Mouse (Mus musculus) kidney, adult 18-20 months (tissue): ENCODE results near the gene Ctcfl.
A peak's percentile ranks its signal among the peaks of the same experiment; 100 is the strongest.
"Not testable (repeated sequence)": the region's sequence is repeated elsewhere in the genome, so short reads cannot be mapped to it uniquely, and the experiment has no call there.

ENCODE experiments used
- DNase-seq: peaks from one replicate; pipeline ENCODE4 v3.0.0; 2021

Gene Ctcfl

DNA sequence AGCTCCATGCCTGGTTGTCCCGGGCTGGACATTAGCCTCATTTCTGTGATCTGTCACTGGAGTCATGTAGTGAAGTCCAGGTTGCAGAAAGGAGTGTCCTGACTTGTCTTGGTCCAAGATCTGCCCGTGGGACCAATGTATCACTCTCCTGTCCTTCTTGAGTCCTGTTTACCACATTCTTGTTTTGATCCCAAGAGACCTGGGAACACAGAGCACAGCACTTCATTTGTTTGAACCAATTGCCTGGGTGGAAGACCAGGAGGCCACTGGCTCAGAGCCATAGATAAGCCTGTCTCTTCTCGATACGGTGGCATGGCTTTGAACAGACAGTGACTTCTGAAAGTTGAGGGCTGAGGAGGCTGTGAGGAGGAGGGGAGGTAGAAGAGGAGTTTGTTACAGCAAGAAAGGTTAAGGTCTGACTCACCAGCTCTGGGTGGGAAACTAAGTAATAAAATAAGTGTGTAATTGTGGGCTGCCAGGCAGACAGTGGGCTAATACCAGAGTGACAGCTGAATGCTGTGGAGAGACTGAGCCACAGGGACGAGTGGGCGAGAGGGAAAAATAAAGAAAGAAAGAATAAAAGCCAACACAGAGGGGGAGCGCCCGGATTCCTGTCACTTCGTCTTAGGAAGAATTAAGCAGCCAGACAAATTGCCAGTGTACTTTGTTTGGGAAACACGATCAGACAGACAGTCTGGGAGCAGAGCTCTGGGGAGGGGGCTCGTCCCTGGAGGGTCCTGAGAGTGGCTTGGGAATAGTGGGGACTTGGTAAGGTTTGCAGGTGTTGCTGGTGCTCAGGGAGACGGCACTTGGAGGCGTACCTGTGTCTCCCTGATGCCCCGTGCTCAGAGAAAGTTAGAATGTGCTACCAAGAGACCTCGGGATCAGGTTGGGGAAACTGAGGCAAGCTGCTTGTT is 19.3 kb upstream of the Ctcfl start:
- no peak for DNase-seq

DNA sequence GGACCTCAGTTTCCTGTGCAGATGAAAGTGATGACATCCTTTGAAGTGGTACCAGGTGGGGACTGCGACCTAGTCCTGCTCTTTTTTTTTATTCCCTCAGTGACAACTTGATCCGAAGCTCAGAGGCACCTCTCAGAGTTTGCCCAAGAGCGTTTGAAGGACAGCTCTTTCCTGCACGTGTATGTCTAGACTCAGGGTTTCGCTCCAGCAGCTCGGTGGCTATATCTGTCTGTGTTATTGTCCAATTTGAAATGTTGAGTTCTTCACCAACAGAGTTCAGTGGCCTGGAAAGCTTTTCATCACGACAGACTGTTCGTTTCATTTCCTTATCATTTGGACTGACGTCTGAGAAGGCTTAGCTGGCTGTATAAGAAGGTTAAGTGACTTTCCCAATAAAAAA is 15.4 kb upstream of the Ctcfl start:
- no peak for DNase-seq

DNA sequence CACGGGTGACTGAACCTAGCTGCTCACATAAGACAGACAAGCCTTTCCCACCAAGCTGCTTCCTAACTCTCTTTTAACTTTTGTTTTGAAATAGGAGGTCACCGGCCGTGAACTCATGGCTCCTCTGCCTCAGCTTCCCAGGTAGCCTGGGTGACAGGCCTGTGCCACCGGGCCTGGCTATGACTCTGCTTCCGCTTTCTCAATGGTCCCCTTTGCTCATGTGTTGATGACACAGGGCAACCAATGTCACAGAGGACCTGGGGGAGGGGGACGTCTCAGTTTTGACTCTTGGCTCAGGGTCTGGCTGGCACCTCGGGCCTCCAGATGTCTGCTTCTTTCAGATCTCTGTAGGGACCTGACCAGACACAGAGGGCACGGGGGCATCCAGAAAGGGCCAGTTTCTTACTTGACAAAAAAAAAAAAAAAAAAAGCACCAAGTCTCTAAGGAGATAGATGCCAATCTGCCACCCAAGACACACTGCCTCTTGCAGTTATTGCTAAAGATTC is 13.5 kb upstream of the Ctcfl start:
- no peak for DNase-seq

DNA sequence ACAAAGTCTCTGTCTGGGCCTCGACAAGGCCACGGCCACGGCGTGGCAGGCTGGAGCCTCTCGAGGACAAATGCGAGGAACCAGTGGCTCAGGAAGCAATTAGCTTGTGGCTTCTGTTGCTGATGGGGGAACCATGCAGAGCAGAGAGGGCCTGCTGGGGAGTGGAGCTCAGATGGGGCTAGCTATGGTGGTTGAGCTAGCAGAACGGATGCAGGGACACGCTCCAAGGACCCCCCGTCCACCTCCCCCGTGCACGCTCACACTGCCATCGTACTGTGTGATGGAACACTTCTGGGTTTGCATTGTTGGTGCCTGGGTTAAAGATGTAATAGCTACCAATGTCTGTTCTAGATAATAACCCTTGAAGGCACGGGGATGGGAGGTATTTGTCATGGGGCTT is 12.9 kb upstream of the Ctcfl start:
- no peak for DNase-seq

DNA sequence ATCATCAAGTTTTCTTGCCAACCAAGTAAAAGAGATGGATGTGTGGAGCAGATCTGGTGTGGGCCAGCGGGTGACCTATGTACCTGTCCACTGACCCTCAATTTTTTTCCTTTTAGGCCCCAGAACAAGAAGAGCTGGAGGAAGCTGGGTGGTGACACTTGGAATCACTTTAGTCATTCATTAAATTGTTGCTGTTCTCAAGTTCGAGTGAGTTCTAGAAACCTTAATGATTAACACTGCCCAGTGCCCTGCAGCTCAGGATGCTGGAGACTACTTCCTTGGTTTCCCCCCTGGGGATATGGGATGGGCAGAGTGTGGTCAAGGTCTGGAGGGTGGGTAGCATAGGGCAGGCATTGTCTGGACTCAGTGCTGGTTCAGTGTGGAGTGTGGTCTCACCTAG is 9.8 kb upstream of the Ctcfl start:
- peak; percentile 58 for DNase-seq

DNA sequence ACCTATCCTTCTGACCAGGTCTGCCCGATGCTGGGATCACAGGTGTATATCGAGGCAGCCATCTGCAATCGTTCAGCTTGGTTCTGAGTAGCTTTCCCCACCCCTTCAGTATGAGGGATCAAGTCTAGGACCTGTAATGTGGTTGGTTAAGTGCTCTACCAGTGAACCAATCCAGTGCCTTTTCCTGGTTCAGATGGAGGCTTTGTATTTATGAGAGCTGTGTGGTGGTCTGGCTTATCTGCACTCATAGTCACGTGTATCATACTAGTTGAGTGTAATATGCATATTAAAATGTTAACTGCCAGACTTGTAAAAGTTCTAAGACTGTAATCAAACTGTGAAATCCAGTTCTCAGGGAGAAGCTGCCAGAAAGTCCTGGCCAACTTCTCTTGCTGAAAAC is 7.1 kb upstream of the Ctcfl start:
- DNase-seq: no peak

DNA sequence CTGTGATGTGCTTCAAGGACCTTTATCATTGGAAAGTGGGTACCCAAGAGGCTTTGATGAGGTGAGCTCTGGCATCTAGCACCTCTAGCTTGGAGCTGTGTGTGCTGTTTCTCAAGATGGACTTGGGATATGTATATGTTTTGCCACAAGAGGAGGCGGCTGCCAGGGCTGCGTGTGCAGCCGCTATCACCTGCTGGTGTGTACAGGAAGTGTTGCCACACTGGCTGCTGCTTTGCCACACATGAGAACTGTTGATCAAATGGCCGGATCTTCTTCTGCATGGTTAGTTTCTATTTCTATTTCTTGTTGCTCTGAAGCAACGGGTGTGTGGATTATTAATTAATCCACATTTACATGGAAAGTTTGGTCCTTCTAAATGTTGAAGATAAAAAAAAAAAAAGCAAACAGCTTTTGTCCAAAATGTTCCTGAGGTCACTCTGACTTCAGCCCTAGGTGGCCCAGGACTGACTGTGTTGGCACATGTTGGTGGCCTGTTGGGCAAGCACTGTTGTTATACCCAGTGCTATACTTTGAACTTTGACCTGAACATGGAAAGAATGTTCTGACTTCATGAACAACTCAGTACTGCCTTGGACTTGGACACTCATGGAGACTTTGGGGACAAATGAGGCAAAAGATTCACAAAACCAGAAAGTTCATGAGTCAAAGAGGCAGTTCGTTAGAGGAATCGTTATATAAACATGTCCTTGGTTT is 4.9 kb upstream of the Ctcfl start:
- DNase-seq: no peak

DNA sequence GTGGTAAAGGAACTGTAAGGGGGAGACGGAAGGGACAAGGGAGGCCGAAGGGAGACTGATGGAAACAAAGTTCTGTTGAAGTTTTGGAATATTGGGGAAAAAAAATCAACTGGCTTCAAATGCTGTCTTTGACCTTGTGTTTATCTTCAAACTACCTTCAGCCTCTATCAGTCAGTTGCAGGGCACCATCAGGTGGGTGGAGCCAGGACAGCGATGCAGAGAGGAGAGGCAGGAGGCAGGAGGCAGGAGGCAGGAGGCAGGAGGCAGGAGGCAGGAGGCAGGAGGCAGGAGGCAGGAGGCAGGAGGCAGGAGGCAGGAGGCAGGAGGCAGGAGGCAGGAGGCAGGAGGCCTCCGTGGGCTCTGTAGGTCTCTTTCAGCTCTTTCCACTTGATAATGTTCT is 792 bp upstream of the Ctcfl start:
- DNase-seq: not testable (repeated sequence)

DNA sequence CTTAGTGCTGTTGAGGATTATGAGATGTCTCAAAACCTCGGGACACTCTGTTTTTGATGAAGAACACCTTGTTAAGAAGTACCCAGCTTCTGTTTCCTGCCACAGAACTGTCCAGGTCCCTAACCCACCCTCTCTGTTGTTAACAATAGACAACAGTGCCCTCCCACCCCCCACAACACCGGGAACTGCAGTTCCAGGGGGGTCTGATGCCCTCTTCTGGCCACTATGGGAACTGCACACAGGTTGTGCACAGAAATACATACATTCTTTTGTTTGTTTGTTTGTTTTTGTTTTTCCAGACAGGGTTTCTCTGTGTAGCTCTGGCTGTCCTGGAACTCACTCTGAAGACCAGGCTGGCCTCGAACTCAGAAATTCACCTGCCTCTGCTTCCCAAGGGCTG is 5.5 kb downstream of the Ctcfl start:
- DNase-seq: not testable (repeated sequence)

DNA sequence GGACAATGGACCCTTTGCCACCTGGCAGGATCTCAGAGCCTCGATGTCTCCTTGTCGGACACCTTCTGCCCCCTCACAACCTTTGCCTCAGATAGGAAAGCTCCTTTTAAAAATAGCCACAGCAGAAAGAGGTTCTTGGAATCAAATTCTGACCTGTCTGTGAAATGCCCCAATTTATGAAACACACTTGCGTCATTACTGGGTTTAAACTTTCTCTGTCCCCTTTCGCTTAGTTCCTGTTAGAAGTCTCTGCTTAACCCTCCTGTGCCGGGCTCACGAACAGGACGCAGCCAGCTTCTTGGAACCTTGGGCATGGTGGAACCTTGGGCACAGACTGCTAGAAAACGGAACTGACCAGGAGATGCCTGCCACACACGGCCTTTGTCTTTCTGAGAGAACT is 8.8 kb downstream of the Ctcfl start:
- DNase-seq: no peak

DNA sequence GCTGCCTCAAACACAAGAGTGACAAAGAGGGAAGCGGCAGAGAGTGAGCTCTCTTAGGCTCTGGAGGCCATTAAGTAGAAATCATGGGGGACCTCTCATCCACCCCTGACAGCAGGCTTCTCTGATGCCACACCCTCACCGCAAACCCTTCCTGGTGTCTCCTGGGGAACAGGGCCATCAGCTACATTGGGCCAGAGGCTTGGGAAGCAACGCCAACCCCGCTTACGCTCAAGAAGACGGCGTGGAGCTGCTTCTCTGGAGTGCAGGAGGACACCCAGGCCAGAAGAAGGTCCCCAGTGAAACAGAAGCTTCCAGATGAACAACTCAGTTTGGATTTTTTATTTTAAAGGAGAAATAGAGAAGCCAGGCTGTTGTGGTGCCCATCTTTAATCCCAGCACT is 9.8 kb downstream of the Ctcfl start:
- no peak for DNase-seq

DNA sequence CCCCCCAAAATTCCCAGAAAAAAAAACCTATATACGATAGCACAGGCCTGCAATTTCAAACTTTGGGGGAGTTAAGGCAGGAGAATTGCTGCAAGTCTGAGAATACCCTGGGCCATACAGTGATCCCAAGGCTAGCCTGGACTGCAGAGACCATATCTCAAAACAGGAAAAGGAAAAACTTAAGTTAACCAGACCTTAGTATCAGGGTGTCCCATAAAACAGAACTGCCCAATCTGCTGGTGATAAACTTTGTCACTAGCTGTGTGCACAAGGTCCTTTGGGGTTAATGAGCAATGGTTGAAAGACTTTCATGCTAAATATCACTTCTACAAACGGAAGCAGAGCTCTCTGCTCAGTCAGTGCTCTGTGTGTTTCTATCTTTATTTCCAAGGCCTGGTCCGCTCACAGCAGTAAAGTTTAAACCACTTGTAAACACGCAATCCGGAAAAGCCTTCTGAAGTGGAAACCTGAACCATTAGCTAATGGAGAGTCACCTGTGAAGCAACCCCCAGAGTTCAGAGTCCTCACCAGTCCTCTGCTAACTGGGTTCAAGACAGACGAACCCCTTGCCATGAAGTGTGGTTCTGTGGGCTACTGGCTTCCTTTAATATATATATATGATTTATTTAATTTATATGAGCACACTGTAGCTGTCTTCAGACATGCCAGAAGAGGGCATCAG is 10.7 kb downstream of the Ctcfl start:
- DNase-seq: peak; percentile 15

DNA sequence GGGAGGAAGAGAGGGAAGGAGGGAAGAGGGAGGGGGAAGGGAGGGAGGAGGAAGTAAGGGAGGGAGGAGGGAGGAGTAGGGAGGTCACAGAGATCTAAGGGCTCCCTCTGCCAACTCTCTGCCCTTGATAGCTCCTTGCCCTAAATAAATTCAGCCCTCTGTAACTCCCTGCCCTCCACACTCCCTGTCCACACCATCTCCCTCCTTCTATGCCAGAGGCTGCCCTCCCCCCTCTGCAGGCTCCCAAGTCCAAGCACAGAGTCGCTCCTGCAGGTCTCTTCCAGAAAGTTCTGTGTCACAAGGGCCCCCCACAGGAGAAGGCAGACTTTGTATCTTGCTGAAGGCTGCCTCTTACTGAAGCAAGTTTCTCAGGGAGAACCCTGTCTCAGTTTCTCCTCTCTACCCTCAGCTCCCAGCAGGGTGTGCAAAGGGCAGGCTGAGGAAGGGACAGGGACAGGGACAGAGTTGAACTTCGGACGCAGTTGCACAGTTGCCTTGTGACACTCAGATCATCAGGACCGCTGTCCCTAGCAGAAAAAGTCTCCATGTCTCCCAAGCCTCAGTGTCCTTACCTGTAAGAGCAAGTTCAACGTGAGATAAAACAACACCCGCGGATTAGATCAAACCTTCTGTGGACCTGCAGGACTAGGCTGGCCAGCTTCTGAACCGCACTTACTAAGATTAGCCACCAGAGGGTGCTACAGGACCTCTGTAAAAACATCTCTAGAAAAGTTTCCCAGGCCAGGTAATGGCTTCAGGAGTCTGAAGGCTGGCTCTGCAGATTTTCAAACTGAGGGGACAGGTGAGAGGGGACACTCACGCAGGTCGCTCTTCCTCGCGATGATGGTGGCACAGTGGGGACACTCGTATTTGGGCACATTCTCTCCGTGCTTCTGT is 12.2 kb downstream of the Ctcfl start:
- DNase-seq: peak; percentile 81

DNA sequence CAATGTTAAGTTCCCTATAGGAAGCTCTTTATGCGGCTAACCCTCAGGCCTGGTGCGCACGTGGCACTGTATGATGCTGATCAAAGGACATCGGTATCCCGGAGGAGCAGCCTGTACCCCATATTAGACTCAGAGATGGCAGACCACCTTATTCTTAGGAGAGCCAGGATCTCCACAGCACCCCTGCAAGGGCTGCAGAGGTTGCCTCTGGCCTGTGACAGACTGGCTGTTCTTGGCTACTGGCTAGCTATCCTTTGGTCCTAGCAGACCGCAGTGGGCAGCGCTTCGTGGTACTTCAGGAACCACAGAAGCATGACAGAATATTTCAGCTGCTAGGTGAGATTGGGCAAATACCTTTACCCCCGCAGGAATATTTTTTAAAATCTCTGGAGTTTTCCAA is 12.9 kb downstream of the Ctcfl start:
- DNase-seq: no peak

DNA sequence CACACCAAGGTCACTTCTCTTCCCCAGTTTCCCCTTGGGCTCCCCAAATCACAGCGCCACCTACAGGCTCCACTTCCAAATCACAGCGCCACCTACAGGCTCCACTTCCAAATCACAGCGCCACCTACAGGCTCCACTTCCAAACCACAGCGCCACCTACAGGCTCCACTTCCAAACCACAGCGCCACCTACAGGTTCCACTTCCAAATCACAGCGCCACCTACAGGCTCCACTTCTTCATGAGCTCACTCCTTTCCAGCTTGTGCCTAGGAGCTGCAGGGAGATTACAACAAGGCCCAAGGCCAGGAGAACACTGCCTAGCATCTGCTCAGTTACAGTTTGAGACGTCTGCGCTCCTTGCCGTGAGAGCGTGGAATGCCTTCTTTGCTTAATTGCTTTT is 22.0 kb downstream of the Ctcfl start:
- DNase-seq: not testable (repeated sequence)

DNA sequence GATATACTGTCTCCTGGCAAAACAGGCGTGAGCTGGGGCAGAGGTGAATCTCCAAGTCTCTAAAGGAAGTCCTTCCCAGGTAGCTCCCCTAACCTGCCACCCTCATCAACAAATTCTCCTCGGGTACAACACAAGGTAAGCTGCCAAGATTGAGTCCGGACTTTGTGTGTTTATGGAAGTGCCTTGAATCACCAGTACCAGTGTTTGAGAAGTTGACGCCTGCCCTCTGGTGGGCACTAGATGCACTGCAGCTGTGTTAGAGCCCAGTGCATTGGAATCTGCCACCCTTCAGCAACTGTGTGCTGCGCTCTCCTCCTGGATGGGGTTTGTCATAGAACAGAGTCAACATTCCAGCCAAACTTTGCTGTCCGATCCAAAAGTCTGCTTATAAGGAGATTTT is 29.9 kb downstream of the Ctcfl start:
- DNase-seq: peak; percentile 89

DNA sequence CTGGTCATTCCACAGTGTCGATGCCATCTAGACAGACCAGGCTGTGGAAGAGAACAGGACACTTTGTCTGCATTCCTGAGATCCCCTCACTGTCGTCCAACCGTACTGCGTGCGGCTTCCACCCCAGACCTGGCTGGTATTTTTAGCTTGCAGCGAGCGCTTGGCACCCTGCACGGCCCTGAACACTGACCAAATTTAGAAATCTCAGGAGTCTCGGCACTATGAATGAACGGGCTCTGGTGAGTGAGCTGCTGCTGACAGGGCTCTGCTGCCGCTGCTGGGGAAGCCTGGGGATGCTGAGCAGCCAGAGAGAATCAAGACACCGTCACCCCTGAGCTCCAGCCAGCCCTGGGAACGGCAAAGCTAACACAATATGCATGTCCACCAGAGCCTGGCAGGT is 31.9 kb downstream of the Ctcfl start:
- DNase-seq: no peak

DNA sequence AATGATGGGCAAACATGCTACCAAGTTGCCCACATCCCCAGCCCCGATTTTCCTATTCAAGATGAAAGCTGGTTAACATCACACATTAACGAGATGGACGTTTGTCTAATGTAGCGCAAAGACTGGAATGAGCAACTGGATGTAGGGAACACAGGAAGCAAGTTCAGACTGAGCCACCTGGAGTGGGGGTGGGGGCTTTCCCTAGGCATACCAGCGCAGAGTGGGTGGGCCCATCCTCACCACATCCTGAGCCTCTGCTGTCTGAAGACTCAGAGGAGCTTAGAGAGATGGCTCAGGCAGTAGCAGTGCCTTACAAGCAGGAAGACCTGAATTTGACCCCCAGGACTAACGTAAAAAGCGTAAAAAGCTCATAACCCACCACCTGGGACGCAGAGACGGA is 33.6 kb downstream of the Ctcfl start:
- no peak for DNase-seq

DNA sequence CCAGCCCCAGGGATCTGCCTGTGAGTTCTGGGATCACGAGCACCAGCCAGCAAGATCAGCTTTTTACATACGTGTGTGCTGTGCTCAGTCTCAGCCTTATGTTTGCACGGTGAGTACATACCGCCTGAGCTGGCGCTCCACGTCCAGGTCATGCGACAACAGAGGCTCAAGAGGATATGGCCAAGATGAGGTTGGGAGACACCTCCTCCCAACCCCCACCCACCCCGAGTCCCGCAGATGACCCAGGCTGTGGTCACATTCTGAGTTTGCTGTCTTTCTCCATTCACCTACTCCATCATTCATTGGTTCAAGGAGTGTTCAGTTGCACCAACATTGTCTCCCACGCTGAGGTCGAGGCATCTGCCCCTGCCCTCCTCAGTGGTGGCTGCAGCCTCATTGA is 34.5 kb downstream of the Ctcfl start:
- no peak for DNase-seq

DNA sequence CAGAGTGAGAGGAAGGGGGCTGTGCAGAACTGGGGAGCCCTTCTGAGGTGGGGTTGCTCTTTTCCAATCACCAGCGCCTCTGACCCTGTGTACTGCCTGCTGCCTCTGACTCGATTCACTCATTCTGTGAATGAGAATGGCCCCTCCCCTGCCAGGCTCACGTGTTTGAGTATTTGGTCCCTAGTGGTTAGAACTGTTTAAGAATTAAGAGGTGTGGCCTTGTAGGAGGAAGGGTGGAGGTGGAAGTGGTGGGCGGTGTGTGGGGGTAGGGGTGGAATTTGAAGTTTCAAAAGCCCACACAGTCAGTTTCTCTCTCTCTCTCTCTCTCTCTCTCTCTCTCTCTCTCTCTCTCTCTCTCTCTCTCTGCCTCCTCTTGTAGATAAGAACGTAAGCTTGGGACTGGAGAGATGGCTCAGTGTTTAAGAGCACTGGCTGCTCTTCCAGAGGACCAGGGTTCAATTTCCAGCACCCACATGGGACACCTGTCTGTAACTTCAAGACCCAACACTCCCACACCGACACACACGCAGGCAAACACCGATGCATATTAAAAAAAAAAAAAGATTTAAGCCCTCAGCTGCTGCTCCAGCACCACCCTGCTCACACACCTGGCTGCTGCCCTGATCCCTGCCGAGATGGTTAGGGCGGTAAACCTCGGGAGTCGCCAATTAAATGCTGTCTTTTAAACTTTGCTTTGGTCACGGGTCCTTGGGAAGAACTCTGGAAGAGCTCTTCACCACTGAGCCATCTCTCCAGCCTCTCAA is 35.4 kb downstream of the Ctcfl start:
- DNase-seq: no peak

DNA sequence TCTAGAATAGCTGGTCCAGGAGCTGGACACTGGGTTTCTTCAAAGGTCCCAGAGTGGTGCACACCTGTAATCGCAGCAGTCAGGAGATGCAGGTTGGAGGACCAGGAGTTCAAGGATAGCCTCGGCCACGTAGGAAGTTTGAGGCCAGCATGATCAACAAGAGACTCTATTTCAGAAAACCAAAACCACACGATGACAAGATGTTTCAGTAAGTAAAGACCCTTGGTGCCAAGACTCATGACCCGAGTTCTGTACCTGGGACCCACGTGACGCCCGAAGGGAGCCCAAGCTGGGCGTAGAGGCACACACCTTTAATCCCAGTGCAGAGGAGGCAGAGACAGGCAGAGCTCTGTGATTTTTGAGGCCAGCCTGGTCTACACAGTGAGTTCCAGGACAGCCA is 36.2 kb downstream of the Ctcfl start:
- DNase-seq: no peak

DNA sequence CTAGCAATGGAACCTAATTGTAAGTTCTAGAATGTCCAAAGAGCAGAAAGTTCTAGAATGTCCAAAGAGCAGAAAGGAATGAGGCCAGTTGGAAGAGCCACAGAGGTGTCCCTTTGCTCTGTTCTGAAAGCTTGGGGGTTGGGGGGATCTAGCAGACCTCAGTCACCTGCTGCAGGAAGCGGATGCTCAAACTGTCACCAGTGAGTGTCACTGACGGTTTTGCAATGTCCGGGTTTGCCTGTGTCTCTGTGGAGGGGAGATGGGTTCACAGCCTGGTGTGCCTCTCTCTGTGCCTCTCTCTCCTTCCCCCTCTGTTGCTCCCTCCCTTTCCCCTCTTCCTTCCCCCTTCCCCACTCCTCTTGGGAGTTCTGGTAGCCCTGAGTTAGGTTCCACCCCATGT is 36.6 kb downstream of the Ctcfl start:
- DNase-seq: no peak
